Mouse (Mus musculus) bone marrow macrophage, adult 2 months (primary cell): ENCODE data around the gene Gulp1. TPM values are rescaled to one million over a fixed set of nuclear protein-coding genes. Genes with fewer than 3 reads are reported as not detected.

Experiments used
- H3K27ac ChIP-seq: 2 replicates; pipeline ENCODE4 v1.5.1; 2012; ENCODE audit warnings: low read depth, low read length; ENCODE audit not compliant: insufficient read depth
- H3K4me1 ChIP-seq: 2 replicates; pipeline ENCODE4 v1.6.1; 2012; ENCODE audit warnings: low read length; ENCODE audit not compliant: control insufficient read depth, insufficient read depth
- H3K4me3 ChIP-seq: 2 replicates; pipeline ENCODE4 v1.5.1; 2012; ENCODE audit warnings: mild to moderate bottlenecking, low read length, moderate library complexity; ENCODE audit not compliant: insufficient read depth
- CTCF ChIP-seq: IDR thresholded peaks from 2 replicates; pipeline ENCODE4 v1.5.1; 2012; ENCODE audit warnings: low read depth, mild to moderate bottlenecking, low read length, moderate library complexity
- POLR2A ChIP-seq: IDR thresholded peaks from 2 replicates; pipeline ENCODE4 v1.6.1; 2012; ENCODE audit warnings: mild to moderate bottlenecking, low read depth, low read length, borderline replicate concordance
- polyA plus RNA-seq: library from polyadenylated mRNA; stranded (reverse); fragments of >200 nt; gene quantifications from 2 replicates; pipeline ENCODE4 v1.2.4, GENCODE M21; 2012; ENCODE audit not compliant: missing spikeins, insufficient read depth, insufficient read length

The Gulp1 gene
- polyA plus RNA-seq, 1 experiment = not detected

DNA sequence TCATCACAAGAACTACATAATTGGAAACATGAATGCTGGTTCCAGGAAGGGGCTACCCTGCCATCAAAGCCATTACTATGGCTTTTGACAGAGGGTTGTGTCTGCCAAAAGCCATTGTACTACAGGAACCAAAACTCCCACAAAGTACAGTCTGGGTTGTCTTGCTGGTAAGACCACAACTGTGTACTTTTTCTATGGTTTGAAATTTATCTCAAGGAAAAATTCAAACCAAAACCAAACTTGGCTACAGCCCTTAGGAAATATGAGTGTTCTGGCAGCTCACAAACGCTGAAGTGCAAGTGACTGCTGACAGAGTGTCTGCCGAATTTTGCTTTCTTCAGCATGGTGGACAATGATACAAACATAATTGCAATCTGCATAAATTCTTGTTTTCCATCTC is 259.0 kb downstream of the Gulp1 start:
- Histone ChIP-seq H3K4me1 (no peaks in the 10 kb centered on the region), H3K4me3 (no peak overlapping the region), H3K27ac (no peak overlapping the region)
- TF ChIP-seq CTCF (no peak), POLR2A (no peak)

DNA sequence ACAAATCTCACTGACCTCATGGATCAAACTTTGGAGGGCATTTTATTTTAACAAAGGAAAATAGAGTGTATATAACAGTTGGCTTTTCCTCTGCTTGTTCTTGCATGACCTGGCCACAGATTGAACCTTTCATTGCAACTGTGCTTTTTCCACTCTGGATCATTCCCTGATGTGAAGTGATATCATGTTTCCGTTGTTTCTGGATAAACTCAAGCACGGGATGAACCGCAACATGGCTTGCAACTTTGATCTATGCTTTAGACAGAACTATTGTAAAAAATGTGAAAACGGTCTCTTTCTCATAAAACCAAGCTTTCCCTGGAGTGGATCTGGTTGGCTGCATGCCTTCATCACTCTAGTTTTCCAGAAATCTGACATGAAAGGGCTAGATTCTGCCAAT is 282.6 kb downstream of the Gulp1 start:
- Histone ChIP-seq H3K4me3 (no peak overlapping the region), H3K4me1 (no peaks in the 10 kb centered on the region), H3K27ac (no peak overlapping the region)
- TF ChIP-seq POLR2A (no peak), CTCF (no peak)
